In the genomic region with DNA sequence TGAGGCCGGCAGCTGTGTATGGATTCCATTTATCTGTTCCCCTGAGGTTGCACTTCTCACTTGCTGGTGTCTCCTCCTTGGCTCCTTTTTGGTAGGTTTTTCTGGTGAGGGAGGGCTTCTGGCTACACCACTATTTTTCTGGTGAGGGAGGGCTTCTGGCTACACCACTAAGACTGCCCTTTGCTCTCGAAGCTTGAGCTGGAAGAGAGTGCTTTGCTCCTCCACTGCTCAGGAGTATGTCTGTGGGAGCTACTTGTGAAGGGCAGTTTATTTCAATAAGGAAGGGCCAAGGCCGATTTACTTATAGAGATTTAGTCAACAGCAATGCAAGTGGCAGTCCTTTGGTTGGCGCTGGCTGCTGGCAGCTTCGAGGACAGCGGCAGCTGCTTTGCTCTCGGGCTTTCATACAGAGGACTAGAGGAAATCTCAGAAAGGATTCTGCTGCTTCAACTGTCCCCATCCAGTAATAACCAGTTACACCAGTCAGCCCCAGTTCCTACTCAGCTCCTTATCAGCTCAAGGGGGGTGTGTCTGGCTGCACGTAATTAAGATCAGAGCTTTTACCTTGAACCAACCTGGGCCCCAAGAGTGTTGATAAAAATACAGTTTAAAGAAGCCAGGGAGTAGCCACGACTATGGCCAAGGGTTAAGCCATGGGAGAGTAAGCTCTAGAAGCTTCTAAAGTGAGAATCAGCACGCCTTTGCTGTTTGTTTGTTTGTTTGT, we compare ENCODE assay signal across 21 mouse cellular contexts. TPM values are rescaled to one million over a fixed set of nuclear protein-coding genes. Genes with fewer than 3 reads are reported as not detected.
DNase-seq lines count a peak whose midpoint lies in the region; ATAC-seq and TF ChIP-seq lines count a peak whose summit lies in the region.
"Had no signal": no experiment of that assay in that cellular context is flagged by ENCODE, and none has a peak within 500 bp of the region (broad histone marks: within the 10 kb centered on the region; RNA-seq: fewer than 3 reads in every experiment).

No protein-coding gene starts in this region.

- H3K4me1 ChIP-seq in intestine, embryonic 16.5 days (ENCODE audit: control insufficient read depth, insufficient read depth, low read length): peaks cover 12% of the 10 kb centered on the region
- H3K4me1 ChIP-seq in liver, embryonic 16.5 days (ENCODE audit: control insufficient read depth, low read depth, low read length): peaks cover 7% of the 10 kb centered on the region
- H3K4me1 ChIP-seq in stomach, postnatal 0 days (replicated peaks; ENCODE audit: control insufficient read depth, insufficient read depth): peaks cover 20% of the 10 kb centered on the region
- peaks cover 23% of the 10 kb centered on the region for H3K4me1 ChIP-seq in hindbrain, embryonic 16.5 days (ENCODE audit: control insufficient read depth, insufficient read depth, low read depth, low read length)

- no peak for TF ChIP-seq CTCF in stomach, postnatal 0 days (IDR thresholded peaks at IDR 0.05; ENCODE audit: low read depth)

- no peak overlapping the region for H3K4me3 ChIP-seq in intestine, embryonic 16.5 days (ENCODE audit: low read length)
- H3K4me3 ChIP-seq in liver, embryonic 16.5 days (ENCODE audit: low read depth, low read length): no peak overlapping the region
- H3K4me3 ChIP-seq in stomach, postnatal 0 days (ENCODE audit: low read depth, low read length): no peak overlapping the region
- no peak overlapping the region for H3K4me3 ChIP-seq in hindbrain, embryonic 16.5 days (ENCODE audit: low read length)
- H3K4me3 ChIP-seq: forebrain, embryonic 15.5 days; heart, embryonic 12.5 days; kidney, embryonic 15.5 days; left cerebral cortex, adult 2 months; limb, embryonic 12.5 days; megakaryocyte, embryonic 14.5 days had no signal

- 60% methylated on average over 10 of the region's 10 CpGs for WGBS in intestine, embryonic 16.5 days
- 60% methylated on average over 10 of the region's 10 CpGs for WGBS in liver, embryonic 16.5 days (ENCODE audit: insufficient replicate concordance)
- WGBS in stomach, postnatal 0 days: 62% methylated on average over 10 of the region's 10 CpGs
- WGBS in hindbrain, embryonic 16.5 days: 84% methylated on average over 10 of the region's 10 CpGs

- peak; percentile 51 for DNase-seq in urinary bladder, postnatal 14 days (ENCODE audit: low spot score)
- no peak for DNase-seq in urinary bladder, postnatal 36 days (ENCODE audit: low spot score in 2 of 2)
- peak; percentile 73 for DNase-seq in stomach, postnatal 0 days (ENCODE audit: low spot score)
- DNase-seq in left cerebral cortex, adult 18-20 months (ENCODE audit: low spot score in 2 of 2): no peak
- no peak for DNase-seq in adrenal gland, postnatal 4 days (ENCODE audit: low spot score in 2 of 2)
- DNase-seq: adrenal gland, adult 2 months; cerebellum, adult 11-12 months; cerebellum, postnatal 25 days; right cerebral cortex, adult 18-20 months; thymus, postnatal 4 days had no signal

- no peak overlapping the region for H3K4me2 ChIP-seq in intestine, embryonic 16.5 days (ENCODE audit: low read depth, low read length)
- no peak overlapping the region for H3K4me2 ChIP-seq in liver, embryonic 16.5 days (ENCODE audit: low read depth, low read length)
- H3K4me2 ChIP-seq in stomach, postnatal 0 days (replicated peaks; ENCODE audit: low read depth): no peak overlapping the region
- H3K4me2 ChIP-seq in hindbrain, embryonic 16.5 days (ENCODE audit: low read length): no peak overlapping the region
- H3K4me2 ChIP-seq: forebrain, embryonic 15.5 days; heart, embryonic 12.5 days; kidney, embryonic 15.5 days; limb, embryonic 12.5 days had no signal

- no peaks in the 10 kb centered on the region for H3K36me3 ChIP-seq in intestine, embryonic 16.5 days (ENCODE audit: control insufficient read depth, insufficient read depth, low read length)
- H3K36me3 ChIP-seq in liver, embryonic 16.5 days (ENCODE audit: control insufficient read depth, insufficient read depth): no peaks in the 10 kb centered on the region
- H3K36me3 ChIP-seq in stomach, postnatal 0 days (ENCODE audit: control insufficient read depth, insufficient read depth, low read length): no peaks in the 10 kb centered on the region
- H3K36me3 ChIP-seq in hindbrain, embryonic 16.5 days (ENCODE audit: control insufficient read depth, insufficient read depth, low read length): no peaks in the 10 kb centered on the region
- H3K36me3 ChIP-seq: forebrain, embryonic 15.5 days; kidney, embryonic 15.5 days; limb, embryonic 12.5 days had no signal

- no peaks in the 10 kb centered on the region for H3K9me3 ChIP-seq in intestine, embryonic 16.5 days (ENCODE audit: control insufficient read depth, low read length)
- H3K9me3 ChIP-seq in liver, embryonic 16.5 days (replicated peaks; ENCODE audit: control insufficient read depth, low read length): no peaks in the 10 kb centered on the region
- H3K9me3 ChIP-seq in stomach, postnatal 0 days (ENCODE audit: control insufficient read depth, low read length): no peaks in the 10 kb centered on the region
- no peaks in the 10 kb centered on the region for H3K9me3 ChIP-seq in hindbrain, embryonic 16.5 days (ENCODE audit: control insufficient read depth, low read length)
- H3K9me3 ChIP-seq: forebrain, embryonic 15.5 days; heart, embryonic 12.5 days; kidney, embryonic 15.5 days; limb, embryonic 12.5 days; megakaryocyte, embryonic 14.5 days had no signal

- H3K9ac ChIP-seq in intestine, embryonic 16.5 days (ENCODE audit: low read depth, low read length): 0 out of 2 replicates have a peak overlapping the region, but pooled peaks have one; percentile 21
- no peak overlapping the region for H3K9ac ChIP-seq in liver, embryonic 16.5 days (ENCODE audit: low read depth, low read length)
- H3K9ac ChIP-seq in stomach, postnatal 0 days (ENCODE audit: low read length): peak overlapping the region; percentile 31; the same call in 1 of the 2 replicates
- H3K9ac ChIP-seq in hindbrain, embryonic 16.5 days (ENCODE audit: low read depth, low read length): no peak overlapping the region
- H3K9ac ChIP-seq: forebrain, embryonic 15.5 days; heart, embryonic 12.5 days; kidney, embryonic 15.5 days; limb, embryonic 12.5 days had no signal

- peak; percentile 93 for ATAC-seq in intestine, embryonic 16.5 days
- ATAC-seq in liver, embryonic 16.5 days (ENCODE audit: low read depth): peak; percentile 64
- ATAC-seq in stomach, postnatal 0 days (ENCODE audit: low FRiP score, low TSS enrichment): peak; percentile 81
- ATAC-seq in hindbrain, embryonic 16.5 days: no peak
- ATAC-seq: forebrain, embryonic 15.5 days; lung, postnatal 0 days; midbrain, embryonic 16.5 days had no signal

- no peak for TF ChIP-seq EP300 in stomach, postnatal 0 days (optimal IDR thresholded peaks at IDR 0.05)

- H3K27me3 ChIP-seq in intestine, embryonic 16.5 days (replicated peaks; ENCODE audit: control insufficient read depth, insufficient read depth, low read length): no peaks in the 10 kb centered on the region
- no peaks in the 10 kb centered on the region for H3K27me3 ChIP-seq in liver, embryonic 16.5 days (ENCODE audit: control insufficient read depth, insufficient read depth, low read depth, low read length)
- H3K27me3 ChIP-seq in stomach, postnatal 0 days (ENCODE audit: control insufficient read depth, insufficient read depth, low read length): no peaks in the 10 kb centered on the region
- H3K27me3 ChIP-seq in hindbrain, embryonic 16.5 days (replicated peaks; ENCODE audit: control insufficient read depth, insufficient read depth, low read length): no peaks in the 10 kb centered on the region
- H3K27me3 ChIP-seq: forebrain, embryonic 15.5 days; heart, embryonic 12.5 days; kidney, embryonic 15.5 days; limb, embryonic 12.5 days had no signal

- H3K27ac ChIP-seq in intestine, embryonic 16.5 days (ENCODE audit: low read length): peak overlapping the region; percentile 87
- no peak overlapping the region for H3K27ac ChIP-seq in liver, embryonic 16.5 days (ENCODE audit: low read length)
- peak overlapping the region; percentile 82 for H3K27ac ChIP-seq in stomach, postnatal 0 days (replicated peaks)
- no peak overlapping the region for H3K27ac ChIP-seq in hindbrain, embryonic 16.5 days (ENCODE audit: low read depth, low read length)
- H3K27ac ChIP-seq: forebrain, embryonic 15.5 days; kidney, embryonic 15.5 days; left cerebral cortex, adult 2 months; limb, embryonic 12.5 days had no signal

RNA-seq across cellular contexts. Expression of a gene that starts 43.6 kb away (rescaled TPM):
- 65.7 and 72.7 TPM in 2 replicates for polyA plus RNA-seq in intestine, embryonic 16.5 days (2015; fragmentation: Nextera tagmentation; extraction: Ambion mirVana)
- polyA plus RNA-seq in liver, embryonic 16.5 days (2015; fragmentation: Nextera tagmentation; extraction: Ambion mirVana): 21.5 TPM in 2 replicates
- polyA plus RNA-seq in stomach, postnatal 0 days (2015; fragmentation: Nextera tagmentation; extraction: Ambion mirVana): 204 and 217 TPM in 2 replicates
- 100 to 1,000 TPM; 103 to 115 TPM for total RNA-seq in left cerebral cortex, adult 18-20 months (2021)
- total RNA-seq in adrenal gland, postnatal 4 days (2021): 100 to 1,000 TPM; 118 to 128 TPM
- 54.8 and 63.2 TPM in 2 replicates for polyA plus RNA-seq in hindbrain, embryonic 16.5 days (2015; fragmentation: Nextera tagmentation; extraction: Ambion mirVana)

Comparison
In these comparisons a context has a peak if more than half of its experiments do, and no peak if none do; other contexts are left out.
1. DNase-seq: peak in urinary bladder, postnatal 14 days (single experiment) and stomach, postnatal 0 days (single experiment); none in urinary bladder, postnatal 36 days (0 of 2), left cerebral cortex, adult 18-20 months (0 of 2) and adrenal gland, postnatal 4 days (0 of 2).
2. H3K27ac ChIP-seq: peak in intestine, embryonic 16.5 days (single experiment) and stomach, postnatal 0 days (single experiment); none in liver, embryonic 16.5 days (single experiment) and hindbrain, embryonic 16.5 days (single experiment).
3. H3K9ac ChIP-seq: peak in intestine, embryonic 16.5 days (single experiment) and stomach, postnatal 0 days (single experiment); none in liver, embryonic 16.5 days (single experiment) and hindbrain, embryonic 16.5 days (single experiment).